Mouse (Mus musculus): ENCODE results near the gene Rxfp4. TPM values are rescaled to one million over a fixed set of nuclear protein-coding genes. Genes with fewer than 3 reads are reported as not detected.
A peak's percentile ranks its signal among the peaks of the same experiment; 100 is the strongest.

Rxfp4 gene
- total RNA-seq, 2 experiments from 2014 or later, result not detected

DNA sequence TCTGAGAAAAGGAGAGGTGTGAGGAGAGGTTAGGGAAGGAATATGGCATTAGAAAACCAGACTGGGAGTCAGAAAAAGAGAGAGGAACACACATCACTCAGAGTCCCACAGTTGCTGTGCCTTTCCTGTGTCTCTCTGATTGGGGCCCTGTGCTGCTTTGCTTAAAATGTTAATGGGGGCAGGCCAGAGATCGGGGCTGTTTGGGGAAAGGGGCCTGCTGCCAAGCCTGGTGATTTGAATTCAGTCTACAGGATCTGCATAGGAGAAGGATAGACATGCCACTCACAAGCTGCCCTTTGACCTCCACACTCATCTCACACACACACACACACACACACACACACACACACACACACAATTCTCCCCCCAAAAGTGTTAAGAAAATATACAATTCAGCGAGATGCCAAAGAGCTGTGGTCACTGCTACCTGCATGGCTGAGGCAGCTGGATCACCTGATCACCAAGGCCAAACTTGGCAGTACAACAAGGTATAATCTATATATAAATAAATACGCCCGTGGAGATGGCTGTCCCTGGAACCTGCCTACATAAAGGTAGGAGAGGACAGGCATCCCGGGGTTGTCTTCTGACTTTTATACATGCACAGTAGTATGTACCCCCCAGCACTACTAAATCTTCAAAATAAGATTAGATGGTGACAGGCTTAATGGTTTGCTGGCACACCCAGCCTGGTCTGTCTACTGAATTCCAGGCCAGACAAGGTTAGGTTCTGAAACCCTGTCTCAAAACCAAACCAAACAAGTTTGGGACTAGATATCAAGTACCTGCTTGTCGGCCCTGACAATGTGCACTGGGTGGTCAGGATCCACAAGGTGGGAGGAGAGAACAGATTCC, 801 bp upstream of the Rxfp4 start:
- ATAC-seq (replicated peaks; ENCODE audit: low FRiP score, low TSS enrichment, poor library complexity, severe bottlenecking), result no peak

DNA sequence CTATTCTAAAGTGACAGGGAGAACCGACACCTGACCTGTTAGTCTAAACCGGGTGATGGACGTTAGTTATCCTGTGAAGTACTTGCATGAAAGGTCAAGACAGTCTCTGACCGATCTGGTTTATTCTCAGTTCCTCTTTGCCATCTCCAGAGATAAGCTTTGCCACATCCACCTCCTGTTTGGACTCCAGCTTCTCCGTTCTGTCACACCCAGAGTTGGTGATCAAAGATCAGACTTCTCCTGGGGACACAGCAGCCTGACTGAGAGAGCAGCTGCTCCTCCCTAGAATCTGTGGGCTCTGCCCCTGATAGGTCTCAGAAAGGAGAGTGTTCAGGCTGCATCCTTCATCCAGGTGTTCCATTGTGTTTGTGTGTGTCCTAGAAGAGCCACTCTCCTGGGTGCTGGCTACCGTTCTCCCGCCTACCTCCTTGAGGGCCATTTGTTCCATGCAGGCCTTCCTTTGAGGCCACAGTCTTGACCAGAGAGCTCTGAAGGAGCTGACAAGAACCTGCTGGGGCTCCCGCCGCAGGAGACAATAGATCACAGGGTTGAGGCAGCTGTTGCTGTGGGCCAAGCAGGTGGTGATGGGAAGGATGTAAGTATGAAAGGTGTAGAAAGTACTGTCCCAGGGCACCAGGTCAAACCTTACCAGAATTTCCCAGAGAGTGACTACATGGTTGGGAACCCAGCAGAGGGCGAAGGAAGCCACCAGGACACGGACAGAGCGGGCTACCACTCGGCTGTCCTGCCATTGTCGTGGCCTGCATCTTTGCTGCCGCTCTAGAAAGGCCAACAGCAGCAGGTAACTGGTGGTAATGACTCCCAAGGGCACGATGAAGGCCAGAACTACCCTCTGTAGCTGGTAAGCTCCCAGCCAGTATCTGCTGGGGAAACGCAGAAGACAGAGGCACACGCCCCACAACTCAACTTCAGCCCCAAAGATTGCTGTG, 998 bp downstream of the Rxfp4 start:
- ATAC-seq (replicated peaks; ENCODE audit: low FRiP score, low TSS enrichment, poor library complexity, severe bottlenecking), result peak; percentile 36

DNA sequence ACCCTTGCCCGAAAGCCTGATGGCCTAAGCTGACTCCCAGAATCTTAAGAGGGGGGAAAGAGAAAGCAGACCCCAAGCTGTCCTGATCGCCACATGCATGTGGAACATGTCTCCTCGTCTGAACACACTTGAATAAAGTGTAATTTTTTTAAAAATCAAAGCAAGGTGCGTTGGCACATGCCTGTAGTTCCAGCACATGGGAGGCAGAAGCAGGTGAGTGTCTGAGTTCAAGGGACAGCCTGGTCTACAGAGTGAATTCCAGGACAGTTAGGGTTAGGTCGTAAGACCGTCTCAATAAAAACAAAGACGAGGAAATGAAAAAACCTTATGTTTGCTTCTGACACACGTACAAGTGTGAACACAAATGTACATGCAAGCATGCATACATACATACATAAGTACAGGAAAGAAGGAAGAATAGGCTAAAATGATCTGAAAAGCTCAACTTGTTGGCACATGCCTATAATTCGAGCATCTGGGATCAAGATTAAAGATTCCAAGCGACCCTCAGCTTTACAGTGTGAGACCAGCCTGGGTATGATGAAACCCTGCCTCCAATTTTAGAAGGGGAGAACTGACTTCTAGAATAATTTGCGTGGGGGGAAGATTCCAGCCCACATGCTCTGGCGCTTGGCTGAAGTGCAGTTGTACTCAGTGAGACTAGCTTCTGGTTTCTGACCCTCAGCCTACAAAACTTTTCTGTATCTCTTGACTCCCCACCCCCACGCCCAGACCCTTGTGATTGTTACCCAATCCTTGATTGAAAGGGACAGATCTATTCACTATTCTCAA, 2.0 kb downstream of the Rxfp4 start:
- no peak for ATAC-seq (replicated peaks; ENCODE audit: low FRiP score, low TSS enrichment, poor library complexity, severe bottlenecking)

DNA sequence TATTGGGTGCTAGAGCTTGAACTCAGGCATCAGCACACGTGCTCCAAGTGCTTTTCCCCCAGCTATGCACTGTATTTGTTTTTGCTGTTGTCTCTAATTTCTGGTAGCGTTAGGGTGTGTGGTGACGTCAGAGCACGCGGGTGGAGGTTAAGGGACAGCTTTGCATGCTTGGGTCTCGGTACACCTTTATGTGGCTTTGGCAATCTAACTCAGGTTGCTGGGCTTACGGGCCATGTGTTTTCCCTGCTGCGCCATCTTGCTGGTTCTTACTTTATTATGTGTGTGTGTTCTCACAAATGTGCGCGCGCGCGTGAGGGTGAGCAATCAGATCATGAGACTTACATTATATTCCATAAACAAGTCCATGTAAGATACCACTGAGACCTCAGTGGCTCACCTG, 3.0 kb downstream of the Rxfp4 start:
- ATAC-seq (replicated peaks; ENCODE audit: low FRiP score, low TSS enrichment, poor library complexity, severe bottlenecking), result no peak

DNA sequence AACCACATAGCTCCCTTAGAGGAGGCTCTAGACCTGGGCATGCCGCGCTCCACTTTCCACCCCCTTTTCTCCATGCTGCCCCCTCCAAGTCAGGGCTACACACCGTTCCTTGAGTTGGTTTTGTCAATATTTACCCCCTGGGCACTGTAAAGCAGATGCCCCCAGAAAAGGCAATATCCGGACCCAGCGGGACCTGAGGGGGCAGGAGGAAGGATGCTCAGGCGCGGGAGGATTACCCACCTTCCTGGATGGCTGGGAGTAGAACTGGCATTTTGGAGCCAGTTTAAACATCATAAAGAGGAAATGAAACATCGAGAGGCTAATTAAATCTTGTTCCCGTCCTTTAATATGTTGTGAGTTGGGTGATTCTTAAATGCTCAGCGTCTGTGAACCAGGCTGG, 3.8 kb downstream of the Rxfp4 start:
- no peak for ATAC-seq (replicated peaks; ENCODE audit: low FRiP score, low TSS enrichment, poor library complexity, severe bottlenecking)

DNA sequence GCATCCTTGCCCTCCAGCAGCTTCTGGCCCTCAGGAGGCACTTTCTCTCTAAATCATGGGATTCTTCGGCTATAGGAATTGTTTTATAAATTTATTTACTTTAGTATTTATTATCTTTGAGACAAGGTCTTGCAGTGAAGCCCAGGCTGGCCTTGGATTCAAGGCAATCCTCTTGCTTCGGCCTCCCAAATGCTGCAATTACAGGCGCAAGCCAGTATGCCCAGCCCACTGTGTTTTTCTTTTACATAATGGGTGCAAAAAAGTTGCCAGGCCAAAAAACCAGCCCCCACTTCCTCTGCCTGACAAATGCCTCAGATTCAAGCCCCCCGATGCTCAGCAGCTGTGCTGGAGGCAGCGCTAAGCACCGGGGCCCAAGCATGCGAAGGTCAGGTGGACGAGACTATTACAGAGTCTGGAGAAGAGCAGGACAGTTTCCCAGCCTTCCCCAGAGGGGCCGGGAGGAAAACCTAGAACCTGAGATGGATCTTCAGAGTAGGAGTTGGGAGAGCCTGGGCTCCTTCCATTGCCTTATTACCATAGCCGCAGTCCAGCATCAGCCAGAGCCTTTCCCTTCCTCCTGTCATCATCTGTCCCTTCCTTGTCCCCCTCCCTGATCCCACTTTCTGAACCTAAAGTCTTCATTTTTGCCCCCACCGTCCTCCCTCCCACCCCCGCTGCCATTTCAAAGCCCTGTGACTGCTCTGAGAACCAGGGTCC, 4.3 kb downstream of the Rxfp4 start:
- ATAC-seq (replicated peaks; ENCODE audit: low FRiP score, low TSS enrichment, poor library complexity, severe bottlenecking), result no peak

DNA sequence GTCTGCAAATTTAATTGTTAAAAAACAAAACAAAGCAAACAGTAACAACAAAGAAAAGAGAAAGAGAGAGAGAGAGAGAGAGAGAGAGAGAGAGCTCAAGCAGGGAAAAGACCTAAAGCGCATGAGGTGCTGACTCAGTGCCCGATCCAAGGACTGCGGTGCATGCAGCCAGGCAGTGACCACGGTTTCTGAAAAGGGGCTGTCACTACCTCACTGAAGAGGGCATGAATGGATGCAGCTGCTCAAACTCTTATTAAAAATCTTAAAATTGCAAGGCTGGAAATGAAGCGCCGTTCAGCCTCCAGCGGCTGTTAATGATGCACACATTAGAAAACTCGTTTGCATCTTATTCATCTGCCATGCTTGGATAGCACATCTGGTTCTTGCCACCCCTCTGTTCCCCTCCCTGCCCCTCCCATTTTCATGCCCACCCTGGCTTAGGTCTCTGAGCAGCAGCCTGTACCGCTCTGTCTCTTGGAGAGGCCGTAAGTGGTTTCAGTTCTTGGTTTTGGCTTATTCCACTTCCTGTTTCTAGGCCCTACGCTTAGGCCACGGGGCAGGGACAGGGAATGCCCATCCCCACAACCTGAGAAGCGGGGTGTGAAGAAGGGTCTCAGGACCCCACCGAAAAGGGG, 5.0 kb downstream of the Rxfp4 start:
- ATAC-seq (replicated peaks; ENCODE audit: low FRiP score, low TSS enrichment, poor library complexity, severe bottlenecking), result no peak

DNA sequence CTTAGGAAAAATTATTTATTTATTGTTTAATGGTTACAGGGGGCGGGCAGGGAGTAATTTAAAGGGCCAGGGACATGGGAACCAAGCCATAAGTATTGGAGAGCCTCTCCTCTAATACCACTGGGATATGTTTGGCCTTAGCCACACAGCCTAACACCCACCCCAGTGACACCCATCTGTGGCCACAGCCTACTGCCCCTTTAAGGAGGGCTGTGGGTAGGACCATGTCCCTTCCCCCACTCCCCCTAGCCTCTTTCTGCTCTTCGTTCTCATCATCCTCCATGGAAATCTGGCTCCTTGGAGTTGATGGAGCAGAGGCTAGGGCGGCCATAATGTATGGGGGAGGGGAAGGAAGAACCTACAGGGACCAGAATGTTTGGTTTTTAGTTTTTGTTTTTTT, 5.9 kb downstream of the Rxfp4 start:
- ATAC-seq (replicated peaks; ENCODE audit: low FRiP score, low TSS enrichment, poor library complexity, severe bottlenecking), result no peak

DNA sequence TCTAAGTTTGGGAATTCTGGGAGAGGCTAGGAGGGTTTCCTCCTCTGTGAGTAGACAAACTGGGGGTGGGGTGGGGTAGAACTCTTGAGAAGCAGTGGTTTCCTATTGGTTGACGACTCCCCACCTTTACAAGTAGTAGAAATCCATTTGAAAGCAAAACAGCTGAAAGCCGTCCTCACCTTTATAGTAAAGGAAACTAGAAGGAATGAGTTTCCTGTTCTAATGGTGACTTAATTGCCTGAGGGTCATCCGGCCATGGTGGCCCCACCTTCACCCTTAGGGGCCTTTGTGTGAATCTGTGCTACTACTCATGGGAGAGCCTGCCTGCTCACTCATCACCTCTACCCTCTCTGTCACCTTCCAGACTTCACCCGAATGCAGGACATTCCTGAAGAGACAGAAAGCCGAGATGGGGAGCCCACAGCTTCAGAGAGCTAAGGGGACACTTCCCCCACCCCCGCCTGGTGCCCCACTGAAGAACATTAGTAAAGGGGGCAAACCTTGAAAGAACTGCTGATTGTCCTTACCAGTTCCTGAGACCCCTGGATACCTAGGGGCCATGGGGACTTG, 6.4 kb downstream of the Rxfp4 start:
- ATAC-seq (replicated peaks; ENCODE audit: low FRiP score, low TSS enrichment, poor library complexity, severe bottlenecking), result no peak

DNA sequence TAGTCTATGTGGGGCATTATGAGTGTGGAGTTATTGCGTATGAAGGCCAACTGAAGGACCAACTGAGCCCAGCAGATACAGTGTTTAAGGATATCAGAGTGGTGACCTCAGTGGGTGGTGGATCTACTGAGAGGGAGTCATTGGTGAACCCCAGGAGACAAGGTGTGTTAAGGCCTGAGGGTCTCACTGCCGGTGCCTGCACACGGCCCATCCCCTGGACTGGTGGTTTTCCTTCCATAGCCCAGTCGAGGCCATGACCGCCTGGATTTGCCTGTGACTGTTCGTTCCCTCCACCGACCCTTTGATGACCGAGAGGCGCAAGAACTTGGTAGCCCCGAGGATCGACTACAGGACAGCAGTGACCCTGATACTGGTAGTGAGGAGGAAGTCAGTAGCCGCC, 7.0 kb downstream of the Rxfp4 start:
- ATAC-seq (replicated peaks; ENCODE audit: low FRiP score, low TSS enrichment, poor library complexity, severe bottlenecking), result no peak

DNA sequence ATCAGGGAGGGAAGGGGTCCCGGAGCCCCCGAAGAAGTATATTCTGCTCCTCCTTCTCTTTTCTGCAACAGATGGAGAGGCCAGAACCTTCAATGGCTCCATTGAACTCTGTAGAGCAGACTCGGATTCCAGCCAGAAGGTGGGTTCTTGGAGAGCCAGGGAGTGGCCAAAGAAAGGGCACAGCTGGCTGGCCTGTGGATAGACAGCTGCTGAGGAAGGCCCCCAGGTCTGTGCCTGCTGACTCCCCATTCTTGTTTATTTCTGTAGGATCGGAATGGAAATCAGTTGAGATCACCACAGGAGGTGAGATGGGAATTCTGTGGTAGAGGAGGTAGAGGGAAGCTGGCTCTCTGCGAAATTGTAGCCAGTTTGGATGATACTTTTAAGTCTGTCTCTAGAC, 9.9 kb downstream of the Rxfp4 start:
- no peak for ATAC-seq (replicated peaks; ENCODE audit: low FRiP score, low TSS enrichment, poor library complexity, severe bottlenecking)

DNA sequence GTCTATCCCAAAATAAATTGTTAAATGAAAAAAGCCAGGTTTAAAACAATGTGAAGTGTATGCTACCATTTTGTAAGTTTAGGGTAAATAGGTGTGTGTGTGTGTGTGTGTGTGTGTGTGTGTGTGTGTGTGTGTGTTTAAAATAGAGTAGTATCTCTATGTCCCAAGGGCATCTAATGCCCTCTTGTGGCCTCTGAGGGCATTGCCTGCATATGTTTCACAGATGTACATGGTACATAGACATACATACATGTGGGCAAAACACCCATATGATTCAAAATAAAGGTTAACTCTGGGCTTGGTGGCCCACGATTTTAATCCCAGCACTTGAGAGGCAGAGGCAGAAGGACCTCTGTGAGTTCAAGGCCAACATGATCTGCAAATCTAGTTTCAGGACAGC, 12.3 kb downstream of the Rxfp4 start:
- ATAC-seq (replicated peaks; ENCODE audit: low FRiP score, low TSS enrichment, poor library complexity, severe bottlenecking), result peak; percentile 69; the same call in 1 of the 2 replicates

DNA sequence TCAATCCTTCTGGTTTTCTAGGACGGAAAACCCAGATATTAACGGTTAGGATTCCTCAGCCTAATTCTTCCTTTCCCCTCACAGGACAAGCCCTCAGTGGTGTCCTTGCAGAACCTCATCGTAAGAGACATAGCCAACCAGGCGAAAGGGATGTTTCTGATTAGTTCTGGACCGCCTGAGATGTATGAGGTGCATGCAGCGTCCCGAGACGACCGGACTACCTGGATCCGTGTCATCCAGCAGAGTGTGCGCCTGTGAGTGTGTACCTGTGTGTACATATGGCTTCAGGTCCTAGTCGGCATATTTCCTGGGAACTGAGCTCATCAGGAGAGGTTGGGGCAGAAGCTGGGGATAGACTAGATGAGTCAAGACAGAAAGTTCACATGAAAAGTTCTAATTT, 13.7 kb downstream of the Rxfp4 start:
- ATAC-seq (replicated peaks; ENCODE audit: low FRiP score, low TSS enrichment, poor library complexity, severe bottlenecking), result no peak

DNA sequence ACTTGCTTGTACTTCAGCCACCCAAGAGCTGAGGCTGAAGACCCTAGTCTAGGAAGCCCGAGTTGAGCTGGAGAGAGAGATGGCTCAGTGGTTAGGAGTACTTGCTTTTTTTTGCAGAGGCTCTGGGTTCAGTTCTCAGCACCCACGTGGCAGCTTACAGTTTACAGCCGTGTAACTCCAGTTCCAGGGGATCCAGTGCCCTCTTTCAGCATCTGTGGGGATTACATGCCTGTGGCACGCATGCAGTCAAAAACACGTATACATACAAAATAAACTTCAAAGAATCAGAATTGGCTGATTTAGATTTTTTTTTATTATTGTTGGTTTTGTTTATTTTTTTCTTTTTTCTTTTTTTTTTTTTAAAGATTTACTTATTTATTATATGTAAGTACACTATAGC, 15.8 kb downstream of the Rxfp4 start:
- ATAC-seq (replicated peaks; ENCODE audit: low FRiP score, low TSS enrichment, poor library complexity, severe bottlenecking), result no peak

DNA sequence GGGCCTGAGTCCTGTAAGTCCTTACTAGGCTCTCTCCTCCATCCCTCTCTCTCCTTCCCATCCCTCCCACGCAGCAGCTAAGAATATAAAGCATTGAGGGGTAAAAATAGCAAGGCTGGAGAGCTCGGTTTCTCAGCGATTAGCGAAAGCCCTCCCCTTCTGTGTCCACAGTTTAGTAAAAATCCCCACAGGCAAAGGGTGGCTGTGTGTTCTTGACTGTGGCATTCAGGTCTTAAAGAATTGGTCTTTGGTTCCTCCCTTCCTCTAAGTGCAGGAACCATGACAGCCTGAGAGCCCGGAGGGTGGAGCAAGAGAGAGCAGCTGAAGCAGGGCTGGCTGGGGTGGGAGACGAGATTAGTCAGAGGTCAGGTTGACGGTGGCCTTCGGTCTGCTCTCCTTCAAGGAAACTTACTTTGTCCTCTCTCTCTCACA, 16.4 kb downstream of the Rxfp4 start:
- no peak for ATAC-seq (replicated peaks; ENCODE audit: low FRiP score, low TSS enrichment, poor library complexity, severe bottlenecking)

DNA sequence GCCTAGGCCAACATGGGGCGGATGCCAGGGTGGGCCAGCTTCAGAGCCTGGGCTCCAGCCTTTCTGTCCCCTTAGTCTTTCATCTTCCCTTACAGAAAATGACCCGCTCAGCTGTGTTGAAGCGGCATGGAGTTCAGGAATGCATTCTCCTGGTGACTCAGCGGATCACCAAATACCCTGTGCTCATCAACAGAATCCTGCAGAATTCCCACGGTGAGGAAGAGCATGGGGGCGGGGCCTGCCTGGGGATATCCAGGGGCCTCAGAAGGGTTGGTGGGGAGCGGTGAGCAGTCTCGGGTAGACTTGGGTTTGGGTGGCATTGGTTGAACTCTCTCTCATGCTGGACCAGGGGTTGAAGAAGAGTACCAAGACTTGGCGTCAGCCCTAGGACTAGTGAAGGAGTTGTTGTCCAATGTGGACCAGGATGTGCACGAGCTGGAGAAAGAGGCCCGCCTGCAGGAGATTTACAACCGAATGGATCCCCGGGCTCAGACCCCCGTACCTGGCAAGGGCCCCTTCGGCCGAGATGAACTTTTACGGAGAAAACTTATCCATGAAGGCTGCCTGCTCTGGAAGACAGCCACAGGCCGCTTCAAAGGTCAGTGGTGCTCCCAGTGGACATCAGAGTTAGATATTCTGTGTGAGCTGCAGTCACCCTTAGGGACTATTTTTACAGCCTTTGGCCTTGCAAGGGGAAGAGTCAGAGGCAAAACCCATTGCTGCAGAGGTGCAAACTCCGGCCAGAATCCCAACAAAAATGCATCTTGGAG, 17.3 kb downstream of the Rxfp4 start:
- ATAC-seq (replicated peaks; ENCODE audit: low FRiP score, low TSS enrichment, poor library complexity, severe bottlenecking), result no peak

DNA sequence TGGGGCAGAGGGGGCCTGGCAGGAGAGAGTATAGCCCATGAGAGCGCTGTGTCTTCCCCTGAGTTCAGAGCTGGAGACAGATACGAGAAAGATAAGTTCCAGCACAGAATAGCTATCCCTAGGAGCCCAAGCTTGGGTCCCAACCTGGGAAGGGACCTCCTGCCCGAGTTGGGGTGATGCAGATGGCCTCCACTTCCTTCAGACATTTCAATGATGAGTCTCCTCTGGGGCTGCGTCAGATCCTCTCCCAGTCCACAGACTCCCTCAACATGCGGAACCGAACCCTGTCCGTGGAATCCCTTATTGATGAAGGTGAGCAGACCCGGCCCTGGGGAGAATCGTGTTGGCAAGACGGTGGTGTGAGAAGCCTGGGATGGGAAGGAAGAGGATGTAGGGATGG, 19.9 kb downstream of the Rxfp4 start:
- ATAC-seq (replicated peaks; ENCODE audit: low FRiP score, low TSS enrichment, poor library complexity, severe bottlenecking), result no peak

Data from megakaryocyte-erythroid progenitor cell, adult 5-6 weeks (primary cell).